Mouse (Mus musculus) MEL (cell line): Measurements from ENCODE around the gene Veph1.

ENCODE experiments used
- CTCF ChIP-seq, 3 experiments: IDR thresholded peaks in 2 of 3; conservative IDR thresholded peaks in 1 of 3; 2 replicates each; pipeline ENCODE4 v1.5.1; 2011 to 2012; ENCODE audit warnings: low read length in 3 of 3, low read depth in 2 of 3, mild to moderate bottlenecking in 2 of 3, improper control_type of control experiment in 1 of 3, inconsistent platforms in 1 of 3, mixed read lengths in 1 of 3, moderate library complexity in 1 of 3; ENCODE audit not compliant: control insufficient read depth in 1 of 3, insufficient read depth in 1 of 3, poor library complexity in 1 of 3, severe bottlenecking in 1 of 3
- EP300 ChIP-seq, 2 experiments: IDR thresholded peaks; 2 replicates each; pipeline ENCODE4 v1.6.1; 2011; ENCODE audit warnings: improper control_type of control experiment in 2 of 2, low read length in 2 of 2, low read depth in 1 of 2, mild to moderate bottlenecking in 1 of 2
- GATA1 ChIP-seq: IDR thresholded peaks from 2 replicates; pipeline ENCODE4 v1.6.1; 2011; ENCODE audit warnings: low read depth, low read length, improper control_type of control experiment
- MAX ChIP-seq: IDR thresholded peaks from 2 replicates; pipeline ENCODE4 v1.6.1; 2011; ENCODE audit warnings: low read length, improper control_type of control experiment
- MEF2A ChIP-seq: IDR thresholded peaks from 2 replicates; pipeline ENCODE4 v1.6.1; 2014; ENCODE audit warnings: low read depth, mild to moderate bottlenecking, inconsistent platforms, low read length, improper control_type of control experiment; ENCODE audit not compliant: poor library complexity, insufficient replicate concordance, severe bottlenecking; ENCODE audit errors: extremely low read depth
- NELFE ChIP-seq: IDR thresholded peaks from 2 replicates; pipeline ENCODE4 v1.6.1; 2011; ENCODE audit warnings: low read depth, low read length, improper control_type of control experiment
- SMC3 ChIP-seq: IDR thresholded peaks from 2 replicates; pipeline ENCODE4 v1.6.1; 2011; ENCODE audit warnings: low read depth, low read length, improper control_type of control experiment
- TCF12 ChIP-seq: IDR thresholded peaks from 2 replicates; pipeline ENCODE4 v1.6.1; 2014; ENCODE audit warnings: low read depth, mild to moderate bottlenecking, inconsistent platforms, low read length, improper control_type of control experiment, moderate library complexity
- USF2 ChIP-seq, 2 experiments: IDR thresholded peaks; 2 replicates each; pipeline ENCODE4 v1.6.1; 2011 to 2012; ENCODE audit warnings: improper control_type of control experiment in 2 of 2, low read length in 2 of 2, borderline replicate concordance in 1 of 2, inconsistent platforms in 1 of 2, low read depth in 1 of 2, mild to moderate bottlenecking in 1 of 2; ENCODE audit not compliant: insufficient read depth in 1 of 2

DNA sequence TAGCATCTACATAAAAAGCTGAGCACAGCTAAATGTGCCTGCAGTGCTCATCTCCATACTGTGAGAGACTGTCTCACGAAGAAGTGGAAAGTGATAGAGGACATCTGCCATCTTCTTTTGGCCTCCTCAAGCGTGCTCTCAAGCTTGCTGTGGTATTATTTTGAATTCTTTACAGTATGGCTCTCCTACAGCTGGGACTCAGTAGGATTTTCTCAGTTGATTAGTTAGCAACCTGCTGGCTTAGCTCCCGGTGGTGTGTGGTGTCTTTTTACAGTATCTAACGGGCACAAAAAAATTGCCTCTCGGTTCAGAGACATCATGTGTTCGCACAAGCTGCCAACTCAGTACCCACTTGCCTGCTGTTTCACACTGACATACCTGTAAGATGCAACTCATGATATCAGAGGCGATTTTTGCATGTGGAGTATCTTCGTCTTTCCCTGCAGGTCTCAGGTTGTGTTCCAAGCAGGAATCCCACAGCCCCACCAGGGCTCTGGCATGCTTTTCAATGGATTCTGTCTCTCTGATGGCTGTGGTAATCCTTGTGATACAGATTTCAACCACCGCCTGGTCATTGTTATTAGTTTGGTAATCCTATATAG lies 42.0 kb downstream of the Veph1 start:
- TF ChIP-seq USF2 (IDR thresholded peaks at IDR 0.05; ENCODE audit: borderline replicate concordance in 1 of 2, insufficient read depth in 1 of 2, low read depth in 1 of 2, low read length in 2 of 2) (no peak), TCF12 (no peak), GATA1 (no peak), EP300 (IDR thresholded peaks at IDR 0.05; ENCODE audit: low read depth in 1 of 2, low read length in 2 of 2) (no peak), CTCF (IDR thresholded peaks at IDR 0.05 in 2 of 3, conservative IDR thresholded peaks at IDR 0.05 in 1 of 3; ENCODE audit: control insufficient read depth in 1 of 3, insufficient read depth in 1 of 3, low read depth in 2 of 3, low read length in 3 of 3, poor library complexity in 1 of 3, severe bottlenecking in 1 of 3) (no peak), MAX (no peak), NELFE (no peak), MEF2A (no peak), SMC3 (no peak)
